Mouse (Mus musculus) thymus, adult 2 months (tissue): ENCODE measurements around the gene BC048403.

Experiments
- CTCF ChIP-seq: fragments of 200-500 bp; IDR thresholded peaks from 2 replicates; pipeline ENCODE4 v1.5.1; 2012; ENCODE audit warnings: mild to moderate bottlenecking, control low read depth, low read length, moderate library complexity, borderline replicate concordance; ENCODE audit not compliant: control insufficient read depth, poor library complexity, insufficient read depth; ENCODE audit errors: extremely low read depth
- POLR2A ChIP-seq: fragments of 200-500 bp; IDR thresholded peaks from 2 replicates; pipeline ENCODE4 v1.6.1; 2012; ENCODE audit warnings: mild to moderate bottlenecking, low read length, control low read depth, moderate library complexity; ENCODE audit not compliant: control insufficient read depth, poor library complexity, insufficient read depth; ENCODE audit errors: extremely low read depth

GRCm38 (mm10) chr10:121727151-121727550, 12.6 kb upstream of the BC048403 start:
- TF ChIP-seq CTCF = no peak
- no peak for TF ChIP-seq POLR2A
